Mouse (Mus musculus) ES-CJ7 (cell line): Measurements from ENCODE around the gene Actg2.

Source experiments
- DNase-seq: peaks from one replicate; pipeline ENCODE4 v3.0.0; 2011; ENCODE audit warnings: low read depth, low spot score

Gene Actg2

DNA sequence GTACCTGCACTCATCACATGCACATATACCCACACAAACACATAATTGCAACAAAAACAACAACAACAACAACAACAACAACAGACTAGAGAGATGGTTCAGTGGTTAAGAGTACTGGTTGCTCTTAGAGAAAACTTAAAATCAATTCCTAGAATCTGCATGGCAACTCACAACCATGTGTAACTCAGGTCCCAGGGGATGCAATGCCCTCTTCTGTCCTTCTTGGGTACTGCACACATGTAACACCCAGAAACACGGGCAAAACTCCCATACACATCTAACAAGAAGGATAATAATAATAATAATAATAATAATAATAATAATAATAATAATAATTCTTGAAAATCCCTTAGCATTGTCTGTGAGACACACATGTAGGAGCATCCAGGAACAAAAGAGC is 23.6 kb downstream of the Actg2 start:
- no peak for DNase-seq

DNA sequence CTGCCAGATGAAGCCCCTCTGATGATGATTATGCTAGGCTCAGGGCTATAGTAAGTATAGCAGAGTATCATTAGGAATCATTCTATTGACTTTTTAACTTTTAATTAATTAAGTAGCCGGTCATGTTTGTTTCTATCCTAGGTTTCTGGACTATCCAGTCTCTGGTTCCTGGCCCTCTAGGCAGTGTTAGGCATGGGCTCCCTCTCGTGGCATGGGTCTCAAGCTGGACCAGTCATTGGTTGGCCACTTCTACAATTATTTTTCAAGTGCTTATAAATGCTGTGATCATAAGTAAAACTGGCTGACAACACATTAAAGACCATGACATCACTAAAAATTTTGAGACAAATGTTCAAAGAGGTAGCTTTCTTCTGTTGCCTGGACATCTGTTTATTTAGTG is 25.9 kb downstream of the Actg2 start:
- no peak for DNase-seq

DNA sequence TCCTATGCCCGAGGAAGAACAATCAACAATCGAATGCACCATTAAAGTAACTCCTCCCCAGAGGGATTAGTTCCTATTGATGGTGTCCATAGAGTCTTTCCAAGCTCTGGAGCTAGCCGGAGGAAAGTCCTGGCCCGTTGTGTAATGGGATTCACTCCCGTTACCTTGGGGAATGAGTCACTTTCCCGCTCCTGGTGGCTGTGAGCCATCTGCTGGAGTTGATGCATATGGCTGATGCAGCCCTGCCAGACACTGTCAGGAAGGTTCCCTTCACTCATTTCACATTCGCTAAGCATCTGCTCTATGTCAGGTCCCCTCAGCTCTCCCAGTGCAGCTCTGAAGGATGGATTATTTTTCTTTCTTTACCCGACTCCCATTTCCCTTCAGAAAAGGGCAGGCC is 26.6 kb downstream of the Actg2 start:
- no peak for DNase-seq

DNA sequence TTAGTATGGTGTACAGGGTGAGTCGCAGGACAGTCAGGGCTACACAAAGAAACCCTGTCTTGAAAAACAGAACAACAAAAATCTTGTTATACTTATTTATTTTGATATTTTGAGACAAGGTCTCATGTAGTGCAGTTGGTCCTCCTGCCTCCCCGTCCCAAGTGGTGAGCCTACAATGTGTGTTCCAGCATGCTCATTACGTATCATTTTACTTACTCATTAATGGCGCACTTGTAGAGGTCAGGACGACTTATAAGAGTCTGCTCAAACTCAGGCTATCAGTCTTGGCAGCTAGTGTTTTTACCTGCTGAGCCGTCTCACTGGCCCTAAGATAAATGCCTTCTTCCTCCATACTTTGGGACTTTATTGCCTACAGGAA is 28.9 kb downstream of the Actg2 start:
- DNase-seq: no peak

DNA sequence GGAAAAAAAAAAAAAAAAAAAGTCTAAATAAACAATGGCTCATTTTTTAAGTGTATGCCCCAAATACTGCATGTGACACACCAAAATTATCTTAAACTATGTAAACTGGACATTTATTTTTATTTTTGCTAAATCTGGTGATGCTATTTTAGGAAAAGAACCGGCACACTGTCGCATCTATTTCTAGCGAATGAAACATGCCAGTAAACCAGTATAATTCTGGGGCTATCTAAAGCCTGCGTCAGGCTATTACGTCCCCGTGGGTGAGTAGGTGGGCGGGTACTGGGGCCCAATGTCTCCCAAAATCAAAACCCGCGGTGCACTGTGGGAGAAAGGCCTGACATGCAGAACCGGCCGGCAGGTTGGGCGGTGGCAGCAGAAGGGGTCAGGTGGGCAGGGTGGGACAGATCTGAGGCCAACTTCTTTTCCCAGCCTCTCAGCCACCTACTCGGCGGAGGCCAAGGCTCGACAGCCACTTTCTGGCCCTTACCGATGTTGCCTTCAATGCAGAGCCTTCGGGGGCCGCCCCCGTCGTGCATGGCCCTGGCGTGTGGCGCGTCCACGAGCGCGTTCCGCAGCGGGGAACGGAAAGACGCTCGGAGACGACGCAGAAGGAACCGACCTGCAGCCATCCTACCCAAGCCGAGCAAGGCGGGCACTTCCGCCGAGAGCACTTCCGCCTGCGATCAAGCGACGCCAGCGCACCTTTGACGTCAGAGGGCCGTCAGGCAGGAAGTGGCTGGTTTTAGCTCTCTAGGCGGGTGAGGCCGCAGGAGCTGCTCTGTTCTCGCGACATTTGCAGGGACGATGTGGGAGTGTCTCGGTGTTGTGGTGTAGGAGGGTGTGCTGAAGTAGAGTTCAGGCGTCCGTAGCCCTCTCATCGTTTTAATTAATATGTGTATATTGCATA is 29.6 kb downstream of the Actg2 start, which contains the start of gene Dguok:
Gene Dguok (minus strand): TSS at position 712 of the 910 bp plus-strand sequence.
- DNase-seq: peak; percentile 100

DNA sequence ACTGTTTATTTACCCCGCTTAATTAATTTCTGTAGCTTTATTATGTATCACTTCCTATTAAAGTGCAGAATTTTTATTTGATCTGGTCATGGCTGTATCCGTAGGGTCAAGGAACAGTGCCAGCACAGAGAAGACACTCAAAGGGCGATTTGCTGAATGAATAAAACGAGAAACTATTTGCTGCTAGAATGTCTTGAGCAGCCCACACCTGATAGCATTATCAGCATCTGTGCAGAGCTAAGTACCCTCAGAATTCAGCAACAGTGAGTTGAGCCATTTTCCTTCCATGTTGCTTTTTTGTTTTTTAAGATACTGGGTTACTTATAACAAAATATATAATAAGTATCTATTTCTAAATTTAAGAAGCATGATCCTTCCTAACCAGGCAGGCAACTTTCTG is 30.5 kb downstream of the Actg2 start:
- no peak for DNase-seq

DNA sequence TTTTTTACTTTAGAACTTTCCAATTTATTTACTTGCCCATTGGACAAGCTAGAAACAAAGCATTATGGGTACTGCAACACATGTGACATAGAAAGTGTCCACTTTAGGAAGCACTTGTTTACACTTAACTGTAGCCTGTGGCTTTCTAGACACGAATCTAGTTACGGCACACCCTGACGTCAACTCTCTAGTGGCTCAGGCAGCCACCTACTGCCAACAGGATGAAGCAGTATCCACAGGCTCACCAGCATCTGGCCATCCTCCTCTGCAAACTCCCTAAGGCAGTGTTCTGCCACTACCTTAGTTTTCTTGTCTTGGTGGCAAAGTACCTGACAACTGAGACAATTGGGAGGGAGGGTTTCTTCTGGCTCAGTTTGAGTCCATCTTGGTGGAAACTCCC is 32.7 kb downstream of the Actg2 start:
- no peak for DNase-seq

DNA sequence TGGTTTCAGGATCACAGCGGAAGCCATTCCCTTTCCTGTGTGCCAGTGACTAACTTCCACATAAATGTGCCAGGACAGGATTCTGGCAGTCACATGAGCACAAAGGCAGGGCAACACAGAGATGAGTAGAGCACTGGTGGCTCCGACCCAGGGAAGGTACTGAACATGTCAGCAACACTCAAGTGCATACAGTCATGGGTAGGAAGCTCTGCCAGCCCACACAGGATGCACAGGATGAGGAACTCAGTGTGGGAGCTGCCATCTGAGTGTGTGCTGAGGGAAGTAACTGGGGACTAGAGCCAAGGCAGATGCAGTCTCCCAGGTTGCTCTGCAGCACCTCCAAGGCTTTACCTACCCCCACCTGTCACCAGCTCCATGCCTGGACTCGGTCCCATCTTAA is 33.4 kb downstream of the Actg2 start:
- DNase-seq: no peak

DNA sequence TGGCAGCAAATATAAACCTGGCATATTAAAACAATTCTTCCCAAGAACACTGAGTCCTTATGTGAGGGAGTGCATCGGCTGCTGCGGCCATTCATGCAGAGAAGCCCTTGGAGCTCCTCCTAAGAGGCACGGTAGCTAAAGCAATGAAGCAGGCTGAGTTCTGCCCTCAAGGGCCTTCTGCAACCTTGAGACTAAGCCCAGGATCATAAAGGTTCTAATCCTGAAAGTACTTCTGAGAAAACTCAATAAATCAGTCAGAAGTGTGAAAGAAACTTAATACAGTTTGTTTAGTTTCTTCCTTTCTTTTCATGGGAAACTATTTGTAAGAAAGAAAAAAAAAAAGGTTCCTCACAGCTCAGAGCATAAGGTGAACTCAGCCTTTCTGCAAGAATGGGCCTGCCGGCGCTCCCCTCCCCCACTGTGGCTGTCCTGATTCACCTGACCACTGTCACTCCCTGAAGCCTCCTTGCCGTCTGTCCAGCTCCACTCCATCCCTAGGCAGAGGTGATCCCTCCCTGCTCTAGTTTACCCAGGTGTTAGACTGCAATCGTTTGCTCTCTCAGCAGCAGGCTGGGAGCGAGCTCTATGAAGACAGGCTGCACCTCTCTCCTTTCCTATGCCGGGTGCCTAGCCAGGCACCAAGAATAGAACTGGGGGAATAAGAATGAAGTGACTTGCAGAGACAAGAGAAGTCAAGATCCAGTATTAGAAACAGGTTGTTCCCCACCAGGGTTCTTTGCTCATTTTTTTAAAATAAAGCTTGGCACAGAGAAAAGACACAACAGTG is 34.3 kb downstream of the Actg2 start:
- no peak for DNase-seq

DNA sequence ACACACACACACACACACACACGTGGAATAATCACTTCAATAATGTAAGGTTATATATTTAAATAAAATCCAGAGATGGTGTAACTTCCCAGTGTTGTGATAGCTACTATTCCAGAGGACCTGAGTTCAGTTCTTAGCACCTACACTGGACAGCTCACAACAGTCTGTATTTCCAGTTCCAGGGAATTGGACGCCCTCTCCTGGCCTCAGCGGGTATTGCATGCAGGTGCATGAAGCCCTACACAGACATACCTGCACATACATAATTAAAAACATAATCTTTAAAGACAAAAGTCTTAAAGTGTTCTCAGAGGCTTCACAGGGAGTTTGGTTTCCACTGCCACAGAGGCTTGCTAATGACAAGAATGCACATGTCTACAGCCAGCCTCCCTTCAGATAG is 35.6 kb downstream of the Actg2 start:
- DNase-seq: peak; percentile 55

DNA sequence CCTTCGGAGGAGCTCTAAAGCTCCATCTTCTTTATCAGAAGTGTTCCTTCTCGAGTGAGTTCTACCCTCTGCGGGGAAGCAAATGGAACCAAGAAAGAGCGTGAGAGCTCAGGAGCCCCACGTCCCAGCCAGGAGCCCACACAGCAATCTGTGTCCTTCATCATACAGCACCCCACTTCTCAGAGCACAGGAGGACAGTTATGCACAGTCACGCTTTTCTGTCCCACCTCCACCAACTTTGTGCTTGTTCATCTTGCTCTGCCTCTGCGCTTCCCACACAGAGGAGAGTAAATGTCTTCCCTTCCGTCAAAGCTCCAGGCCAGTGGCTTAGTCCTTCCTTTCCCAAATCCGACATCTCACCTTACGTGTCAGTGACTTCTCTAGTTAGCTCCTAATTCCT is 37.0 kb downstream of the Actg2 start:
- no peak for DNase-seq

DNA sequence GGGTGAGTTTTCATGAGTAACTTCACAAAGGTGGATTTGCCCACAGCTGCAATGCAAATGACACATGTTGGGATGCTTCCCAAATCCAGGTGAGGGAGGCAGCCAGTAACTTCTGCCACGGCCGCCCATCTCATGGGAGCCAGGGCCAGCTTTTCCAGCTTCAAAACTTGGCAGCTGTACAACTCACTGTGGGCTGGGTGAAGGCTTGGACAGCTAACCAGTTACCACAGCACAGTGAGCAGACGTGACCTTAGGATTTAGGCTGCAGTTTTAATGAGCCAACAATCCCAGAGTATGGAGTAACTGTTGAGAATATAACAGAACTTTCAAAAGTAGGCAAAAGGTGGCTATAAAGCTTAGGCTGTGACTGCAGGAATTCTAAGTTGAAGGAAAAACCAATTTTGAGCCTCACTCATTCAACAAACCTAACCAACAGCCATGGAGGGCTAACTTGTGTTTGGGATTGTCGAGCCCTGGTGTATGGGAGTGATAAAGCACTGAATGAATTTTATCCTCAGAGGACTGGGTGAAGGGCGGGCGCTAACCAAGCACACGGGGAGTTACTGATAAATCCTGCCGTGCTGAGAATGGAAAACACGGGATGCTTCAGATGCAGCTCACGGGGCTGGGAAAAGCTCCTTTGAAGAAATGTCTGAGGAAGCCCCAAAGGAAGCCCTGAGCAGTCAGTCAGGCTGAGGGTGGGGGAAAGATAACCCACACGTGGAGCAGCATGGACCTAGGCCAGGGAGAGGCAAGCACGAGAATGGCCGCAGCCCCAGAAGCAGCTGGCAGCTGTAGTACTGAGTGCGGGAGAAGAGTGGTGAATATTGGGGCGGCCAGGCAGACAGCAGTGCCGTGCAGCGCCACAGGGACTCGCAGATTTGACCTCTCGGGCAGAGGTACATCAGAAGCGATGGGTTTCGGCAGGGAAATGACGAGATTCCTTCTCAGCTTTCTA is 39.0 kb downstream of the Actg2 start:
- no peak for DNase-seq

DNA sequence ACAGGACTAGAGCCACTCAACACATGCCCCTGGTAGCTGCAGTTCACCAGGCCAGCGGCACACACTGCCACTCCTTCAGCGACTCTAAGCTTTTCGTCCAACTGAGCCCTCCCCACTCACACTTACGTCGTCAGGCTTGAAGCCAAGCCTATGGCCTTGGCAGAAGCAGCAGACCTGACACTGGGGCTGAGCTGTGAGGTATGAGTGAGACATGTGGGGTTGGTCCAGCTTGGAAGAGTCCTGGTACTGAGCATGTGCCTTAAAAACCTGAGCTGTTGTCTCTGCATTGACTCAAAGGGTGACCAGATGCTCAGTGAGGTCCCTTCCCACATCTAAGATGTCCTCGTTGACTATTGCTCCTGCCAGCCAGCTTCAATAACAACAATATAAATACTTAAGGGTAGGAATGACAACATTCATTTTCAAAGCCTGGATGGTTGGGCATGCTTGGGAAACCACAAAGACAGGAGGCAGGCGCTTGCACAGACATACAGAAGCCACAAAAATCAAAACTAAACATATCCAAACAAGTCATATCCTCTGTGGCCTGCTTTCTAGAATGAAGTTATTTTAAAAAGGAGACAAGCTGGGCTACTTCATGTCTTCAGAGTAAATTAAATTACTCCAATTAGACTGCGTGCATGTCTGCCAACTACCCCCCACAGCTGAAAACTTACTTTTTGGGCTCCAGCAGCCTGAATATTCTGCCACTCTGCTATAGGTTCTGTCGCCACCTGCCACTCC is 39.9 kb downstream of the Actg2 start:
- DNase-seq: no peak

DNA sequence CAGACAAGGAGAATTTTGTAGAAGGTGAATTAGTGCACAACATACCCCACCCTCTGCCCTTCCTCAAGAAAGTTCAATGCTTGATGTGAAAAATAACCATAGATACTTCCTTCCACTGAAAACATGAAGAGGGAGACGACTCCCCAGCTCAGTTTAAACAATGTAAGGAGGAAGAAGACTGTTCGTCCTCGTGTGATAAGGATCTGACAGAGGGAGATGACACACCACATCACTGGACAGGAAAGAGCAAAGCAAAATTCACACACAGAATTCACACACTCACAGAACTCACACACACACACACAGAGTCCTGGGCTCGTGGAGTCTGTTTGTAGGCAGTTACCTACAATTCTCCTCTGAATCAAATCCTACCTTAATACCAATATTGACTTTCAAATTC is 45.4 kb downstream of the Actg2 start:
- no peak for DNase-seq

DNA sequence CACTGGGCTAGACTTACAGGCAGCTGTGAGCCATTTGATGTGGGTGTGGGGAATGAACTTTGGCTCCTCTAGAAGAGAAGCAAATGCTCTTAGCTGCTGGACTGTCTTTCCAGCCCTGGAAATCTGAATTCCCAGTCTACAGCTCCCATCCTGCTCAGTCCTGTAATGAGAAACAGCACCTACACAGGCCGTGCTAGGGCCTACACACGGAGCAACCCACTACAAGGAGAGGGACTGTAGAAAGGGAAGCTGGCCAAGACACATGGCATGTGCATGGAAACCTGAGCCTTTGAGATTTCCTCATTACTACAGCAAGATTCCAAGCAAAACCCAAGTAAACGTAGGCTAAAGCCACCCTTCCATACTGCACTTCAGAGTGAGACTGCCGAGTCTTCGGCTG is 47.9 kb downstream of the Actg2 start:
- no peak for DNase-seq

DNA sequence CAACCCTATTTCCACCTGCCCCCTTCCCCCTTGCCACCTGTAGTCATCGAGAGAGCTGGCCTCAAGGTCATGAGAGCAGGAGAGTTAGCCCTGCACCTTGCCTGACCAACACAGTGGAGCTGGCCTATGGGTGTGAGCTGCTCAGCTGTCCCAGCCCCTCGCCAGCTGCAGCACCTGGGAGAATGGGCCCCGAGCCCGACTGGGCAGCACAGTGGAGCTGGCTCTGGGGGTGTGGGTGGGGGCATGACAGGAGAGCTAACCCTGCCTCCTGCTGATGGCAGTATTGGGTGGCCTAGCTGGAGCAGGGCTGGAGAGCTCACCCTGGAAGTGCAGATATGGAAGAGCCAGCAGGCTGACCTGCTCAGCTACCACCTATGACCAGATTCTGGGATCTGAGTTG is 48.8 kb downstream of the Actg2 start:
- DNase-seq: no peak

DNA sequence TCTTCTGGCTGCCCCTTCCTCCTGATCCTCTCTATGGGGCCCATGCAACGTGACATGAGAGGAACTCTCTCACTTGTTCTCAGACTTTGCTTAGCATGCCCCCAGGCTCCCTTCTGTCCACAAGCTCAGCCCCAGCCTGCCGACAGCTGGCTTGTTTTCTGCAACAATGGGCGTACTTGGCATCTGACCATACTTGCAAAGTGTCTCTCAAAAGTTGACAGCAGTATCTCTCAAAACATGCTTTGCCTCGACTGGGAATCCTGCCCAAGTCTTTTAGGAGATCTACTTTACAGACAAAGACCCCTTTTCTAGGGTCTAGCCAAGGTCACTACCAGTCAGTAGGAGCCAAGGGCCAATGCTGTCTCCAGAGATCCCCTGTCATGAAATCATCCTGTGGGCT is 50.2 kb downstream of the Actg2 start:
- no peak for DNase-seq

DNA sequence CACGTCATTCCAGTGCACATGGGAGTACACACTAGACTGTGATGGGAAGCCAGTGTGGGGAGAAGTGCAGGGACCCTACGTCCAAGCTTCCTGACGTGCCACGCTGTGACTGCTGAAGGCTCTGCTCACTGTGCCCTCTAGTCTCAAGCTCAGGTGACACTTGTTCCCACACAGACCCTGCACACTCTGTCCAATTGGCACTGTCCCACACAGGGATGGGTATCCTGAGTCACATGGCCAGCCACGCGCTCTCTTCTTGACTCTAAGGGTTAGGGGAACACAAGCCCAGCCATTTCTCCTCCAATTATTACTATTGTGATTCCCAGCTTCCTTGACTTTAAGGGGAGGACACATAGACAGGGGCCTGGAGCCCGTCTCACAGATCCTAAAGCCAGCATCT is 52.3 kb downstream of the Actg2 start:
- DNase-seq: no peak

DNA sequence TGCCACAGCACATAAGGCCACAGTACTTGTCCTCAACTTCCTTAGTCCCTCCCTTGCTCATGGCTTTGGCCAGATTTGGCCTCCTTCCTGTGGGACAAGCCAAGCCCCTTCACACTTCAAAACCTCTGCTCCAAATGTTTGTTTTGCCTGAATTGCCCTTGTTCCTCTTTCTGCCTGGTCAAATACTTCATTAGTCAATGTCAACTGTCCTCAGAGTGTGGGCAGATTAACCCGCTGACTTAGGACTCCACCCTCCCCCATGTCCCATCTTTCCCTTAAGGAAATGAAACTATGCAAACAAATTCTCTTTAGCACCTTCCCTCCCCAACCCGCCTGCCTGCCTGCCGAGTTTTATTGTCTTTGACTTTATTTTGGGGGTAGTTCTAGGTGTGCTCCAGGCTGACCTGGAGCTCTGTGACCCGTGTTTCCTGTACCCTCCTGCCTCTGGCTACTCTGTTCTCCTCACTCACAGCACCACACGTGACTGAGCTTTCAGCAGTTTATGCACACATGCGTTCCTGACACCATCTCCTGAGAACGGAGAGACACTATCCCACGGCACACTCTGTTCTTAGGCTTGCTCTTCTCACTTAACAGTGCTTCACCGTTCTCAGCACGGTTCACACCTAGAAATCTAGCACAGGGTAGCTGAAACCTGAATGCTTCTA is 53.5 kb downstream of the Actg2 start:
- no peak for DNase-seq

DNA sequence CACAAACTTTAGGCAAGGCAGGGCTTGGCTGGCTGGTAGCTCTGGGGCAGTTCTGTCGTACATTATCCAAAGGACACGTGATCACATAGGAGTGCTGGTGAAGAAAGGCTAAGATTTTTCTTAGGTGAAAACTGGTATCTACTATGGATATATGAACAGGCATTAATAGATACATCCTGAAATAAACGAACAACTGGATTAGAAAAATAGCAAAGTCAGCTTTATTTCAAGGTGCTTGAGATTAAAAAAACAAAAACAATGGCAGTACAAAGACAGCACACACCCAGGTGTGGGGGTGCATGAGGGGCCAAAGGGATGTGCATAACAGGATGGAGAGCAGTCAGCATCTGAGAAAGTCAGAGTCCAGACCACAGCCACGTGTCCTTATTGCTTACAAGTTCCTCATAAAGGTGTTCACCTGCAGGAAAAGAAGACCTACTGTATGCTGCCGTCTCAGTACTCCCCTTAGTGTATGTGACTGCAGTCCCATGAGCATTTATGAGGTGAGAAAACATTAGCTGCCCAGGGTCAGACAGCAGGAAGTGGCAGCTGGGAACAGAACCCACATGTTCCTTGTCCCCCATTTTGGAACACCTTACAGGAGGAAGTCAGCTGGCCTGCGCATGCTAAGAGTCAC is 55.9 kb downstream of the Actg2 start:
- DNase-seq: no peak
